15 mouse cellular contexts compared by ENCODE assay signal in the genomic region with DNA sequence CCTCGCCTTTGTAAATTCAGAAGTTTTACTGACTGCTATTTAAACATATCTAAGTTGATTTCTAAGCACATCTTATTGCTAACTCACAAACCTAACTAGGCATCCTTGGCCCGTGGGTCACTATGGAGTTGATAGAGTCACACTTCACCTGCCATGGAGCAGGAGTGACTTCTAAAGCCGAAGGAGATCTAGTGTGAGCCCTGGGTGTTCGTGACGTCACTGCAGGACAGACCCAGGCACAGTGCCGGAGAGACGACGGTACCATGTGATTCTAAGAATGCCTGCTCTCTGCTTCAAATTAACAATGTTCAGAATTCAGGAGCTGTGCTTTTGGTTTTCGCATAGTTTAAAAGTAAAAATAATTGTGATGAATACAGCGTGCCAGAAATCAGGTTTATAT. TPM values are rescaled to one million over a fixed set of nuclear protein-coding genes. Genes with fewer than 3 reads are reported as not detected.
A peak's percentile ranks its signal among the peaks of the same experiment; 100 is the strongest.
DNase-seq lines count a peak whose midpoint lies in the region; ATAC-seq and TF ChIP-seq lines count a peak whose summit lies in the region.
"Had no signal": no experiment of that assay in that cellular context is flagged by ENCODE, and none has a peak within 500 bp of the region (broad histone marks: within the 10 kb centered on the region; RNA-seq: fewer than 3 reads in every experiment).

No protein-coding gene starts in this region.

- TF ChIP-seq CTCF in testis, adult 2 months (IDR thresholded peaks at IDR 0.05; ENCODE audit: control insufficient read depth, insufficient read depth, insufficient replicate concordance, low read depth, low read length), result no peak

- DNase-seq in adrenal gland, adult 2 months, result peak; percentile 56
- no peak for DNase-seq in adrenal gland, adult 18-20 months (ENCODE audit: low spot score in 2 of 2)
- no peak for DNase-seq in limb, embryonic 10.5 days (ENCODE audit: low spot score)
- DNase-seq in testis, postnatal 10 days (ENCODE audit: low spot score), result no peak
- DNase-seq in cerebellum, adult 8-10 months, result no peak
- no peak for DNase-seq in hindbrain, embryonic 10.5 days (ENCODE audit: low spot score)
- DNase-seq: cerebellum, adult 2 months; gastrocnemius, postnatal 36 days; liver, postnatal 0 days; retina, postnatal 1 day; thymus, adult 18-20 months had no signal

- WGBS in limb, embryonic 12.5 days, result 69% methylated on average over 10 of the region's 10 CpGs
- 82% methylated on average over 10 of the region's 10 CpGs for WGBS in limb, embryonic 10.5 days
- 86% methylated on average over 10 of the region's 10 CpGs for WGBS in hindbrain, embryonic 10.5 days

- no peaks in the 10 kb centered on the region for H3K9me3 ChIP-seq in limb, embryonic 12.5 days
- no peaks in the 10 kb centered on the region for H3K9me3 ChIP-seq in limb, embryonic 10.5 days (replicated peaks)
- H3K9me3 ChIP-seq in hindbrain, embryonic 10.5 days, result no peaks in the 10 kb centered on the region
- H3K9me3 ChIP-seq: forebrain, embryonic 15.5 days had no signal

- H3K4me2 ChIP-seq in limb, embryonic 12.5 days, result no peak overlapping the region

- no peak overlapping the region for H3K4me3 ChIP-seq in limb, embryonic 12.5 days (replicated peaks)
- no peak overlapping the region for H3K4me3 ChIP-seq in limb, embryonic 10.5 days
- H3K4me3 ChIP-seq in testis, adult 2 months (ENCODE audit: control insufficient read depth, low read depth, low read length), result no peak overlapping the region
- no peak overlapping the region for H3K4me3 ChIP-seq in hindbrain, embryonic 10.5 days
- H3K4me3 ChIP-seq: forebrain, embryonic 15.5 days had no signal

- peaks cover 31% of the 10 kb centered on the region for H3K36me3 ChIP-seq in limb, embryonic 12.5 days
- peaks cover 33% of the 10 kb centered on the region for H3K36me3 ChIP-seq in limb, embryonic 10.5 days
- no peaks in the 10 kb centered on the region for H3K36me3 ChIP-seq in testis, adult 2 months (ENCODE audit: control insufficient read depth, insufficient read depth, low read length)
- peaks cover 40% of the 10 kb centered on the region for H3K36me3 ChIP-seq in hindbrain, embryonic 10.5 days

- 0 out of 2 replicates have a peak overlapping the region, but pooled peaks have one; percentile 12 for H3K27ac ChIP-seq in limb, embryonic 12.5 days
- H3K27ac ChIP-seq in limb, embryonic 10.5 days, result no peak overlapping the region
- H3K27ac ChIP-seq in testis, adult 2 months (ENCODE audit: control insufficient read depth, insufficient read depth, low read depth, low read length), result peak overlapping the region; percentile 45; the same call in 1 of the 2 replicates
- no peak overlapping the region for H3K27ac ChIP-seq in hindbrain, embryonic 10.5 days
- H3K27ac ChIP-seq: forebrain, embryonic 15.5 days had no signal

- H3K4me1 ChIP-seq in limb, embryonic 12.5 days (replicated peaks), result peaks cover 32% of the 10 kb centered on the region
- H3K4me1 ChIP-seq in limb, embryonic 10.5 days, result peaks cover 32% of the 10 kb centered on the region
- H3K4me1 ChIP-seq in testis, adult 2 months (ENCODE audit: control insufficient read depth, insufficient read depth, low read length), result peaks cover 2% of the 10 kb centered on the region
- peaks cover 33% of the 10 kb centered on the region for H3K4me1 ChIP-seq in hindbrain, embryonic 10.5 days (replicated peaks)

- no peaks in the 10 kb centered on the region for H3K27me3 ChIP-seq in limb, embryonic 12.5 days
- H3K27me3 ChIP-seq in limb, embryonic 10.5 days (ENCODE audit: low read depth, poor library complexity, severe bottlenecking), result no peaks in the 10 kb centered on the region
- no peaks in the 10 kb centered on the region for H3K27me3 ChIP-seq in testis, adult 2 months (ENCODE audit: control insufficient read depth, insufficient read depth, low read length)
- H3K27me3 ChIP-seq in hindbrain, embryonic 10.5 days (ENCODE audit: insufficient read depth, poor library complexity, severe bottlenecking), result 0 out of 2 replicates have a peak, but pooled peaks cover 3% of the 10 kb centered on the region
- H3K27me3 ChIP-seq: forebrain, embryonic 15.5 days had no signal

- ATAC-seq in limb, embryonic 12.5 days (ENCODE audit: insufficient number of reproducible peaks, insufficient read depth, low FRiP score, low TSS enrichment, low read depth), result no peak
- ATAC-seq: forebrain, embryonic 15.5 days; hindbrain, postnatal 0 days; liver, postnatal 0 days had no signal

- no peak for TF ChIP-seq POLR2A in testis, adult 2 months (IDR thresholded peaks at IDR 0.05; ENCODE audit: control insufficient read depth, low read depth, low read length)

- H3K9ac ChIP-seq in limb, embryonic 12.5 days (replicated peaks), result no peak overlapping the region
- H3K9ac ChIP-seq: forebrain, embryonic 15.5 days; liver, postnatal 0 days had no signal

RNA-seq across cellular contexts. Expression of a gene that starts 48.0 kb away (rescaled TPM):
- total RNA-seq in adrenal gland, adult 2 months (2021), result 1 to 10 TPM; 3.9 to 6.2 TPM
- polyA plus RNA-seq in adrenal gland, adult 2 months (2012; rRNA removed), result 8.3 and 9.3 TPM in 2 replicates
- total RNA-seq in adrenal gland, adult 18-20 months (2021), result 1 to 10 TPM; 4.8 to 5.0 TPM
- 15.5 and 16.2 TPM in 2 replicates for polyA plus RNA-seq in limb, embryonic 12.5 days (2016; fragmentation: Nextera tagmentation; extraction: Ambion mirVana)
- polyA plus RNA-seq in limb, embryonic 10.5 days (2016; fragmentation: Nextera tagmentation; extraction: Ambion mirVana), result 17.2 and 17.3 TPM in 2 replicates
- 73.8 and 80.3 TPM in 2 replicates for polyA plus RNA-seq in testis, adult 2 months (2012; rRNA removed)
- polyA plus RNA-seq in hindbrain, embryonic 10.5 days (2016; fragmentation: Nextera tagmentation; extraction: Ambion mirVana), result 26.3 and 43.3 TPM in 2 replicates

Comparison
In these comparisons a context has a peak if more than half of its experiments do, and no peak if none do; other contexts are left out.
1. H3K27ac ChIP-seq: peak in limb, embryonic 12.5 days (single experiment) and testis, adult 2 months (single experiment); none in limb, embryonic 10.5 days (single experiment) and hindbrain, embryonic 10.5 days (single experiment).